Mouse (Mus musculus): ENCODE data around the gene Kifc1. TPM values are rescaled to one million over a fixed set of nuclear protein-coding genes. Genes with fewer than 3 reads are reported as not detected.
A peak's percentile ranks its signal among the peaks of the same experiment; 100 is the strongest.

Kifc1 gene
- total and polyA plus RNA-seq, 3 experiments, result 16.0 to 41.2 (median 23.0) TPM

- dilution Hi-C loops (cut with MboI; ENCODE audit: extremely low pct_ligation_motif_present, extremely low pct_unique_long_range_greater_than_20kb, low sequenced_read_pairs) (no loop called here), in situ Hi-C loops (cut with MboI; ENCODE audit: low pct_ligation_motif_present, low pct_unique_long_range_greater_than_20kb, low sequenced_read_pairs) (no loop called here)
- peaks cover 3% of the 10 kb centered on the region for H3K9me3 ChIP-seq (replicated peaks; ENCODE audit: low read length)
- H3K4me3 ChIP-seq (replicated peaks in 1 of 3; ENCODE audit: low read depth in 2 of 3, low read length in 2 of 3, poor library complexity in 1 of 3), result no peak overlapping the region
- no peak for DNase-seq (ENCODE audit: extremely low read depth)
- peaks cover 60 to 72% of the 10 kb centered on the region in 2 experiments for H3K36me3 ChIP-seq (replicated peaks in 1 of 2; ENCODE audit: control insufficient read depth in 1 of 2, insufficient read depth in 1 of 2, low read length in 1 of 2)
- no peak overlapping the region for H3K4me2 ChIP-seq (ENCODE audit: insufficient read depth, low read depth, poor library complexity, severe bottlenecking)
- H3K79me2 ChIP-seq (replicated peaks; ENCODE audit: control insufficient read depth, extremely low read depth, insufficient read depth, poor library complexity, severe bottlenecking), result peaks cover 16% of the 10 kb centered on the region
- H3K27ac ChIP-seq (ENCODE audit: insufficient read depth, low read depth), result no peak overlapping the region
- no peaks in the 10 kb centered on the region for H3K27me3 ChIP-seq (replicated peaks)
- TF ChIP-seq MAZ (IDR thresholded peaks at IDR 0.05; ENCODE audit: low read depth, low read length), result no peak
- TF ChIP-seq NRF1 (IDR thresholded peaks at IDR 0.05; ENCODE audit: low read depth, low read length), result no peak
- no peak for TF ChIP-seq TCF12 (IDR thresholded peaks at IDR 0.05; ENCODE audit: low read depth, low read length)
- peak; percentile 47 for TF ChIP-seq SMC3 (IDR thresholded peaks at IDR 0.05; ENCODE audit: low read depth, low read length)
- TF ChIP-seq ETS1 (conservative IDR thresholded peaks at IDR 0.05; ENCODE audit: low read depth, low read length), result no peak
- TF ChIP-seq RAD21 (IDR thresholded peaks at IDR 0.05; ENCODE audit: low read depth, low read length), result peak; percentile 59
- TF ChIP-seq IRF4 (IDR thresholded peaks at IDR 0.05; ENCODE audit: low read depth, low read length), result no peak
- no peak for TF ChIP-seq JUN (IDR thresholded peaks at IDR 0.05; ENCODE audit: insufficient read depth, low read depth, low read length)
- no peak for TF ChIP-seq BHLHE40 (IDR thresholded peaks at IDR 0.05; ENCODE audit: low read depth, low read length)
- no peak for TF ChIP-seq USF1 (IDR thresholded peaks at IDR 0.05; ENCODE audit: low read depth, low read length)
- TF ChIP-seq TBP (conservative IDR thresholded peaks at IDR 0.05; ENCODE audit: low read depth, low read length), result no peak
- no peak for TF ChIP-seq MEF2A (IDR thresholded peaks at IDR 0.05; ENCODE audit: borderline replicate concordance, low read depth, low read length)
- no peak for TF ChIP-seq ZC3H11A (IDR thresholded peaks at IDR 0.05; ENCODE audit: low read depth, low read length)
- TF ChIP-seq CHD1 (IDR thresholded peaks at IDR 0.05; ENCODE audit: low read depth, low read length), result no peak
- TF ChIP-seq GABPA (IDR thresholded peaks at IDR 0.05; ENCODE audit: insufficient replicate concordance, low read depth, low read length), result no peak
- TF ChIP-seq CTCF (conservative IDR thresholded peaks at IDR 0.05 in 1 of 2, IDR thresholded peaks at IDR 0.05 in 1 of 2; ENCODE audit: low read depth in 2 of 2, low read length in 2 of 2), result peak in 1 of 2 experiments; percentile 61; a peak in 2 of 4 replicates
- no peak for TF ChIP-seq MAFK (IDR thresholded peaks at IDR 0.05; ENCODE audit: insufficient replicate concordance, low read length)
- no peak for TF ChIP-seq ZMIZ1 (IDR thresholded peaks at IDR 0.05; ENCODE audit: low read depth, low read length)
- no peak for TF ChIP-seq ZKSCAN1 (IDR thresholded peaks at IDR 0.05; ENCODE audit: borderline replicate concordance, low read depth, low read length)
- TF ChIP-seq MAX (IDR thresholded peaks at IDR 0.05; ENCODE audit: low read length), result no peak
- TF ChIP-seq MYC (IDR thresholded peaks at IDR 0.05; ENCODE audit: low read depth, low read length), result no peak
- no peak for TF ChIP-seq ELF1 (IDR thresholded peaks at IDR 0.05; ENCODE audit: low read depth, low read length)
- no peak for TF ChIP-seq ZNF384 (IDR thresholded peaks at IDR 0.05; ENCODE audit: low read depth, low read length)
- no peak overlapping the region for H3K9ac ChIP-seq (ENCODE audit: insufficient read depth, low read depth)
- H3K4me1 ChIP-seq (ENCODE audit: control insufficient read depth in 1 of 2, insufficient read depth in 2 of 2), result peaks cover 6 to 21% of the 10 kb centered on the region in 2 experiments
These were observed 35.9 kb upstream of the Kifc1 start for GRCm38 (mm10) chr17:33926207-33926932.
